Mouse (Mus musculus): ENCODE results near the gene Spats2l. TPM values are rescaled to one million over a fixed set of nuclear protein-coding genes. Genes with fewer than 3 reads are reported as not detected.

Gene Spats2l
- polyA plus RNA-seq, 1 experiment: 0.76 TPM

DNA sequence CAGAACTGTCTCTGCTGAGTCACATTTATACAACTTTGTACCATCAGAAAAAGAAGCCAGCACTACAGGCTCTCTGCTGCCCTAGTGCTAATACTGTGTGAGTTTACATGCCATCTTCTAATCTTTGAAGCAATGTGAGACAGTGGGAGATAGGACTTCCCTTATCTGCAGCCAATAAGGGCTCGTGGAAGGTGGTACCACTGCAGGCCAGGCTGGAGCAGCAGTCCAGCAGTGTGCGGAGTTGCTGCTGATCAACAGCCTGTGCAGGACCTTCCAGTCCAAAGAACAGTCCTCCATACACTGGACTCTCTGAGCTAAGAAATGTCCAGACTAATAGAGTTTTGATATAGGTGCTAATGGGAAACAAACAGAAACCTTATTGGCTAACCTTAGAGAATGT lies 59.2 kb downstream of the Spats2l start:
- Histone ChIP-seq H3K4me2 (ENCODE audit: low read depth) (no peak overlapping the region), H3K79me2 (ENCODE audit: control insufficient read depth, insufficient read depth) (no peaks in the 10 kb centered on the region), H3K4me3 (no peak overlapping the region), H3K36me3 (ENCODE audit: control insufficient read depth, insufficient read depth) (no peaks in the 10 kb centered on the region), H3ac (ENCODE audit: control insufficient read depth, insufficient read length) (no peak overlapping the region), H3K27me3 (ENCODE audit: control insufficient read depth, insufficient read depth, insufficient read length) (no peaks in the 10 kb centered on the region)
- TF ChIP-seq TCF3 (IDR thresholded peaks at IDR 0.05; ENCODE audit: insufficient read length, low read depth): no peak
- TF ChIP-seq E2F4 (IDR thresholded peaks at IDR 0.05; ENCODE audit: insufficient read depth): no peak
- TF ChIP-seq TCF12 (IDR thresholded peaks at IDR 0.05; ENCODE audit: insufficient read depth, poor library complexity, severe bottlenecking): no peak
- TF ChIP-seq USF1 (IDR thresholded peaks at IDR 0.05; ENCODE audit: low read depth): no peak
- TF ChIP-seq MAX (IDR thresholded peaks at IDR 0.05; ENCODE audit: low read depth): no peak
- no peak for TF ChIP-seq MYOG (IDR thresholded peaks at IDR 0.05; ENCODE audit: control insufficient read depth in 1 of 3, insufficient read depth in 1 of 3, insufficient read length in 2 of 3, low read depth in 2 of 3)
- no peak for TF ChIP-seq POLR2A (IDR thresholded peaks at IDR 0.05; ENCODE audit: insufficient read length, low read depth)
- TF ChIP-seq REST (IDR thresholded peaks at IDR 0.05; ENCODE audit: insufficient read depth, insufficient read length): no peak
- no peak for TF ChIP-seq CEBPB (IDR thresholded peaks at IDR 0.05; ENCODE audit: insufficient read depth, poor library complexity, severe bottlenecking)
- no peak for TF ChIP-seq SRF (IDR thresholded peaks at IDR 0.05; ENCODE audit: control insufficient read depth, insufficient read length, low read depth)
- TF ChIP-seq POLR2AphosphoS2 (IDR thresholded peaks at IDR 0.05; ENCODE audit: insufficient read length, low read depth): no peak
- TF ChIP-seq MYOD1 (IDR thresholded peaks at IDR 0.05; ENCODE audit: control insufficient read depth in 1 of 3, insufficient read length in 2 of 3, low read depth in 2 of 3): no peak

DNA sequence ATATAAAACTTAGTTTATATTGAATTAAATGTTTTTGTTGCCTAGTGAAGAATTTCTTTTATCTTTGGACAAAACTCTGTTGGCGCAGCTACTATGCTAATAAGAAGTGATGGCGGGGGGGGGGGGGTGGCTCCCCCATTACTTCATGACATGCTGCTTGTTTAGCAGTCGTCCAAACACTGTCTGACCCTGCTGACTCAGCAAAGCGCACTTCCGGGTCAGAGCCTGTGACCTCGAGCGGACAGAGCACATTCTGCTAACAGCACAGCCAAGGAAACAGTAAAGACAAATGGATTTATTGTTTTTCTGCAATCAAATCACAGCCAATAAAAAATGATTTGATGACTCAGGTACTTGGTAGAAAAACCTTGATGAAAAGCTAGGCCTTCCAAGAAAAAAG lies 61.2 kb downstream of the Spats2l start:
- no peak for TF ChIP-seq MAX (IDR thresholded peaks at IDR 0.05; ENCODE audit: low read depth)
- no peak for TF ChIP-seq SRF (IDR thresholded peaks at IDR 0.05; ENCODE audit: control insufficient read depth, insufficient read length, low read depth)
- Histone ChIP-seq H3K79me2 (ENCODE audit: control insufficient read depth, insufficient read depth) (no peaks in the 10 kb centered on the region), H3K36me3 (ENCODE audit: control insufficient read depth, insufficient read depth) (no peaks in the 10 kb centered on the region), H3ac (ENCODE audit: control insufficient read depth, insufficient read length) (no peak overlapping the region), H3K4me3 (no peak overlapping the region), H3K27me3 (ENCODE audit: control insufficient read depth, insufficient read depth, insufficient read length) (no peaks in the 10 kb centered on the region), H3K4me2 (ENCODE audit: low read depth) (no peak overlapping the region)

DNA sequence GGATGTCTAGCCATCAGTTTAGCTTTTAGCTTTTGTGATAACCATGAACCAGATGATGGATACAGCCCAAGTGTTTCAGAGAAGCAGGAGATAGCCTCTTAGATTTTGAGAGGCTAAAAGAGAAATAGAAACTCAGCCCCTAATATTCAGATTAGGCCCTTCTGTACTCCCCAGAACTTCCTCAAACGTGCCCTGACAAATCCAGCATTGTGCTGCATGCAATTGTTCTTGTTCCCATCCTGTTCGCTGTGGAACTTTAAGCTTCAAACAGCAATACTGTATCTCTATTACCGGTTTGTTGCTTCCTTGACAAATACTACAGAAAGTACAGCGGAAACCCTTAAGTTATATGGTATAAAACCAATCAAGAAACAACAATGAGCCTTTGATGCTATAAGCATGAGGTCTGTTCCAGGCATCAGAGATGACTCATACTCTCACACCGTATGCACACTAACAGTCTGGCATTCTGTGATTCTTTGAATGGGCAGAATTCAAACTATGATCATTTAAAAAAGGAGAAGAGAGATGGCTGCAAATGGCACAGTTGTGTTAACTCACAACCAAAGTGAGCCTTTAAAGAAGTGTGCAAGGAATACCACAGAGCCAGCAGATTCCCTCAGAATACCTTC lies 62.8 kb downstream of the Spats2l start:
- Histone ChIP-seq H3ac (ENCODE audit: control insufficient read depth, insufficient read length) (no peak overlapping the region), H3K4me2 (ENCODE audit: low read depth) (no peak overlapping the region), H3K79me2 (ENCODE audit: control insufficient read depth, insufficient read depth) (no peaks in the 10 kb centered on the region), H3K36me3 (ENCODE audit: control insufficient read depth, insufficient read depth) (no peaks in the 10 kb centered on the region), H3K4me3 (no peak overlapping the region), H3K27me3 (ENCODE audit: control insufficient read depth, insufficient read depth, insufficient read length) (no peaks in the 10 kb centered on the region)
- no peak for TF ChIP-seq CEBPB (IDR thresholded peaks at IDR 0.05; ENCODE audit: insufficient read depth, poor library complexity, severe bottlenecking)
- no peak for TF ChIP-seq TCF3 (IDR thresholded peaks at IDR 0.05; ENCODE audit: insufficient read length, low read depth)
- no peak for TF ChIP-seq POLR2A (IDR thresholded peaks at IDR 0.05; ENCODE audit: insufficient read length, low read depth)
- TF ChIP-seq SRF (IDR thresholded peaks at IDR 0.05; ENCODE audit: control insufficient read depth, insufficient read length, low read depth): no peak
- TF ChIP-seq MAX (IDR thresholded peaks at IDR 0.05; ENCODE audit: low read depth): no peak
- TF ChIP-seq REST (IDR thresholded peaks at IDR 0.05; ENCODE audit: insufficient read depth, insufficient read length): no peak
- no peak for TF ChIP-seq MYOD1 (IDR thresholded peaks at IDR 0.05; ENCODE audit: control insufficient read depth in 1 of 3, insufficient read length in 2 of 3, low read depth in 2 of 3)
- no peak for TF ChIP-seq TCF12 (IDR thresholded peaks at IDR 0.05; ENCODE audit: insufficient read depth, poor library complexity, severe bottlenecking)
- TF ChIP-seq USF1 (IDR thresholded peaks at IDR 0.05; ENCODE audit: low read depth): no peak
- TF ChIP-seq E2F4 (IDR thresholded peaks at IDR 0.05; ENCODE audit: insufficient read depth): no peak
- TF ChIP-seq MYOG (IDR thresholded peaks at IDR 0.05; ENCODE audit: control insufficient read depth in 1 of 3, insufficient read depth in 1 of 3, insufficient read length in 2 of 3, low read depth in 2 of 3): no peak
- no peak for TF ChIP-seq POLR2AphosphoS2 (IDR thresholded peaks at IDR 0.05; ENCODE audit: insufficient read length, low read depth)

DNA sequence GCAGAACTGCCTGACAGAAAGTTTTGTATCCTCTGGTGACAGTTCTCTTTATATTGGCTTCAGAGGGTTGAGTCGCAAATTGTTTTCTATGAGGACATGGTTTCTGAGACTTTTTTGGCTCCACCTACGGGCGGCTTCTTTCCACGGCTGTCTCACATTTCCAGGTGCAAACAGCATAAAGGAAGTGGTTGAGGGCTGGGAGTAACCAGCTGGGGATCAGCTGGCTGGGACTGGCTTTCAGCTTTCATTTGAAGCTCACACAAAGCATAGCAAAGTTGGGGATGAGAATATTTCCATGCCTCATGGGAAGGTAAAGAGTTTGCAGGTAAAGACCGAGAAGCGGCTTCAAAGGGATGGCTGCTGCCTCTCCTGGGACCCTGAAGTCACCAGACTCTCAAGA lies 65.9 kb downstream of the Spats2l start:
- H3K4me3 ChIP-seq: no peak overlapping the region
- no peak for TF ChIP-seq SRF (IDR thresholded peaks at IDR 0.05; ENCODE audit: control insufficient read depth, insufficient read length, low read depth)
- TF ChIP-seq MYOD1 (IDR thresholded peaks at IDR 0.05; ENCODE audit: control insufficient read depth in 1 of 3, insufficient read length in 2 of 3, low read depth in 2 of 3): no peak
- TF ChIP-seq TCF3 (IDR thresholded peaks at IDR 0.05; ENCODE audit: insufficient read length, low read depth): no peak
- TF ChIP-seq POLR2AphosphoS2 (IDR thresholded peaks at IDR 0.05; ENCODE audit: insufficient read length, low read depth): no peak
- TF ChIP-seq E2F4 (IDR thresholded peaks at IDR 0.05; ENCODE audit: insufficient read depth): no peak
- no peak for TF ChIP-seq MAX (IDR thresholded peaks at IDR 0.05; ENCODE audit: low read depth)
- no peak for TF ChIP-seq CEBPB (IDR thresholded peaks at IDR 0.05; ENCODE audit: insufficient read depth, poor library complexity, severe bottlenecking)
- no peak for TF ChIP-seq POLR2A (IDR thresholded peaks at IDR 0.05; ENCODE audit: insufficient read length, low read depth)
- no peak for TF ChIP-seq USF1 (IDR thresholded peaks at IDR 0.05; ENCODE audit: low read depth)
- TF ChIP-seq REST (IDR thresholded peaks at IDR 0.05; ENCODE audit: insufficient read depth, insufficient read length): no peak
- TF ChIP-seq MYOG (IDR thresholded peaks at IDR 0.05; ENCODE audit: control insufficient read depth in 1 of 3, insufficient read depth in 1 of 3, insufficient read length in 2 of 3, low read depth in 2 of 3): no peak
- TF ChIP-seq TCF12 (IDR thresholded peaks at IDR 0.05; ENCODE audit: insufficient read depth, poor library complexity, severe bottlenecking): no peak
- H3ac ChIP-seq (ENCODE audit: control insufficient read depth, insufficient read length): no peak overlapping the region
- no peaks in the 10 kb centered on the region for H3K27me3 ChIP-seq (ENCODE audit: control insufficient read depth, insufficient read depth, insufficient read length)
- H3K4me2 ChIP-seq (ENCODE audit: low read depth): no peak overlapping the region
- no peaks in the 10 kb centered on the region for H3K79me2 ChIP-seq (ENCODE audit: control insufficient read depth, insufficient read depth)
- no peaks in the 10 kb centered on the region for H3K36me3 ChIP-seq (ENCODE audit: control insufficient read depth, insufficient read depth)
